9 mouse cellular contexts compared by ENCODE assay signal in genomic region chr16:35051066-35051465, GRCm38 (mm10). TPM values are rescaled to one million over a fixed set of nuclear protein-coding genes. Genes with fewer than 3 reads are reported as not detected.
DNase-seq lines count a peak whose midpoint lies in the region; ATAC-seq and TF ChIP-seq lines count a peak whose summit lies in the region.
"Had no signal": no experiment of that assay in that cellular context is flagged by ENCODE, and none has a peak within 500 bp of the region (broad histone marks: within the 10 kb centered on the region; RNA-seq: fewer than 3 reads in every experiment).

No protein-coding gene starts in this region.

- H3K4me3 ChIP-seq in left cerebral cortex, adult 2 months, result no peak overlapping the region
- no peak overlapping the region for H3K4me3 ChIP-seq in intestine, embryonic 16.5 days (ENCODE audit: low read length)
- H3K4me3 ChIP-seq: limb, embryonic 12.5 days had no signal

- intact Hi-C loops in left cerebral cortex, postnatal 4 days (cut with DNase I), result no loop called here
- intact Hi-C loops in left cerebral cortex, adult 2 months (cut with DNase I), result loop anchor here (10.0 kb wide), 1 partner anchor 764 kb away; no protein-coding TSS in a partner anchor

- H3K27me3 ChIP-seq in intestine, embryonic 16.5 days (replicated peaks; ENCODE audit: control insufficient read depth, insufficient read depth, low read length), result no peaks in the 10 kb centered on the region
- H3K27me3 ChIP-seq: limb, embryonic 12.5 days had no signal

- 44% methylated on average over 5 of the region's 5 CpGs for WGBS in intestine, embryonic 16.5 days

- peaks cover 14% of the 10 kb centered on the region; the same call in 1 of the 2 replicates for H3K4me1 ChIP-seq in intestine, embryonic 16.5 days (ENCODE audit: control insufficient read depth, insufficient read depth, low read length)
- H3K4me1 ChIP-seq: limb, embryonic 12.5 days had no signal

- DNase-seq in left cerebral cortex, postnatal 4 days, result peak; percentile 52
- DNase-seq in left cerebral cortex, adult 2 months (ENCODE audit: extremely low spot score in 1 of 2, low spot score in 2 of 2), result no peak
- DNase-seq in cerebellum, postnatal 10 days, result peak; percentile 62 to 68
- peak; percentile 39 for DNase-seq in retina, embryonic 14.5 days (ENCODE audit: low spot score)
- no peak for DNase-seq in spleen, postnatal 14 days (ENCODE audit: low spot score in 2 of 2)
- no peak for DNase-seq in yolk sac, embryonic 10.5 days (ENCODE audit: low spot score)

- H3K4me2 ChIP-seq in intestine, embryonic 16.5 days (ENCODE audit: low read depth, low read length), result no peak overlapping the region
- H3K4me2 ChIP-seq: limb, embryonic 12.5 days had no signal

- H3K9me3 ChIP-seq in intestine, embryonic 16.5 days (ENCODE audit: control insufficient read depth, low read length), result no peaks in the 10 kb centered on the region
- H3K9me3 ChIP-seq: limb, embryonic 12.5 days had no signal

- peak; percentile 92 for ATAC-seq in intestine, embryonic 16.5 days
- ATAC-seq: lung, postnatal 0 days had no signal

- TF ChIP-seq CTCF in left cerebral cortex, adult 2 months (IDR thresholded peaks at IDR 0.05), result no peak

- H3K27ac ChIP-seq in left cerebral cortex, adult 2 months, result no peak overlapping the region
- peak overlapping the region; percentile 79 for H3K27ac ChIP-seq in intestine, embryonic 16.5 days (ENCODE audit: low read length)
- H3K27ac ChIP-seq: limb, embryonic 12.5 days had no signal

- no peak overlapping the region for H3K9ac ChIP-seq in intestine, embryonic 16.5 days (ENCODE audit: low read depth, low read length)
- H3K9ac ChIP-seq: limb, embryonic 12.5 days had no signal

- H3K36me3 ChIP-seq in intestine, embryonic 16.5 days (ENCODE audit: control insufficient read depth, insufficient read depth, low read length), result no peaks in the 10 kb centered on the region

RNA-seq across cellular contexts. Expression of gene Hacd2, which starts 28.8 kb away (rescaled TPM):
- total RNA-seq in left cerebral cortex, postnatal 4 days (2021), result 10 to 100 TPM; 19.9 to 23.3 TPM
- 10 to 100 TPM; 25.3 to 30.2 TPM for total RNA-seq in left cerebral cortex, adult 2 months (2021)
- polyA plus RNA-seq in intestine, embryonic 16.5 days (2015; fragmentation: Nextera tagmentation; extraction: Ambion mirVana), result 103 TPM in 2 replicates

Comparison
In these comparisons a context has a peak if more than half of its experiments do, and no peak if none do; other contexts are left out.
1. DNase-seq: peak in left cerebral cortex, postnatal 4 days (single experiment), cerebellum, postnatal 10 days (2 of 2) and retina, embryonic 14.5 days (single experiment); none in left cerebral cortex, adult 2 months (0 of 2), spleen, postnatal 14 days (0 of 2) and yolk sac, embryonic 10.5 days (single experiment).